Mouse (Mus musculus) CH12.LX (cell line): ENCODE measurements around the gene Gm29094.
"Not testable (repeated sequence)": the region's sequence is repeated elsewhere in the genome, so short reads cannot be mapped to it uniquely, and the experiment has no call there.

ENCODE experiments used
- CHD1 ChIP-seq: IDR thresholded peaks from 2 replicates; pipeline ENCODE4 v1.6.1; 2012; ENCODE audit warnings: low read depth, low read length, improper control_type of control experiment, inconsistent platforms
- CHD2 ChIP-seq: IDR thresholded peaks from 2 replicates; pipeline ENCODE4 v1.6.1; 2011; ENCODE audit warnings: low read length, improper control_type of control experiment
- CTCF ChIP-seq, 2 experiments: IDR thresholded peaks in 1 of 2; conservative IDR thresholded peaks in 1 of 2; 2 replicates each; pipeline ENCODE4 v1.5.1; 2011 to 2012; ENCODE audit warnings: low read depth in 2 of 2, low read length in 2 of 2, improper control_type of control experiment in 1 of 2, inconsistent platforms in 1 of 2, mild to moderate bottlenecking in 1 of 2, moderate library complexity in 1 of 2
- E2F4 ChIP-seq: IDR thresholded peaks from 2 replicates; pipeline ENCODE4 v1.6.1; 2011; ENCODE audit warnings: low read depth, low read length, improper control_type of control experiment; ENCODE audit not compliant: insufficient replicate concordance
- GABPA ChIP-seq: IDR thresholded peaks from 2 replicates; pipeline ENCODE4 v1.6.1; 2012; ENCODE audit warnings: low read depth, low read length, improper control_type of control experiment, inconsistent platforms; ENCODE audit not compliant: insufficient replicate concordance
- MAX ChIP-seq: IDR thresholded peaks from 2 replicates; pipeline ENCODE4 v1.6.1; 2011; ENCODE audit warnings: low read length, improper control_type of control experiment
- MXI1 ChIP-seq: IDR thresholded peaks from 2 replicates; pipeline ENCODE4 v1.6.1; 2011; ENCODE audit warnings: mild to moderate bottlenecking, low read depth, low read length, improper control_type of control experiment
- NELFE ChIP-seq: IDR thresholded peaks from 2 replicates; pipeline ENCODE4 v1.6.1; 2011; ENCODE audit warnings: low read depth, low read length, improper control_type of control experiment
- POLR2A ChIP-seq: IDR thresholded peaks from 2 replicates; pipeline ENCODE4 v1.6.1; 2011; ENCODE audit warnings: low read depth, mild to moderate bottlenecking, improper control_type of control experiment, low read length
- POLR2AphosphoS2 ChIP-seq: IDR thresholded peaks from 2 replicates; pipeline ENCODE4 v1.6.1; 2011; ENCODE audit warnings: low read depth, low read length, improper control_type of control experiment
- TBP ChIP-seq: conservative IDR thresholded peaks from 2 replicates; pipeline ENCODE4 v1.6.1; 2011; ENCODE audit warnings: low read depth, low read length, improper control_type of control experiment
- USF2 ChIP-seq: conservative IDR thresholded peaks from 2 replicates; pipeline ENCODE4 v1.6.1; 2011; ENCODE audit warnings: low read depth, low read length, improper control_type of control experiment
- ZC3H11A ChIP-seq: IDR thresholded peaks from 2 replicates; pipeline ENCODE4 v1.6.1; 2012; ENCODE audit warnings: low read depth, mild to moderate bottlenecking, inconsistent platforms, low read length, improper control_type of control experiment

- TF ChIP-seq MXI1; E2F4; CTCF (conservative IDR thresholded peaks at IDR 0.05 in 1 of 2, IDR thresholded peaks at IDR 0.05 in 1 of 2; ENCODE audit: low read depth in 2 of 2, low read length in 2 of 2); NELFE; MAX; TBP; CHD1; GABPA; USF2; CHD2; POLR2AphosphoS2; POLR2A; ZC3H11A: not testable (repeated sequence)
Observed at GRCm38 (mm10) chr9:89220704-89221287, 21.6 kb downstream of the Gm29094 start.
